Comparison of ENCODE assay signal across 10 mouse cellular contexts in genomic region chr14:40791606-40792005, GRCm38 (mm10).
A peak's percentile ranks its signal among the peaks of the same experiment; 100 is the strongest.
DNase-seq lines count a peak whose midpoint lies in the region; ATAC-seq and TF ChIP-seq lines count a peak whose summit lies in the region.
"Had no signal": no experiment of that assay in that cellular context is flagged by ENCODE, and none has a peak within 500 bp of the region (broad histone marks: within the 10 kb centered on the region; RNA-seq: fewer than 3 reads in every experiment).

No protein-coding gene starts in this region.

- POLR2A ChIA-PET in Patski (lab: Charles Lee): no interaction called here

- no peak overlapping the region for H3K27ac ChIP-seq in liver, embryonic 12.5 days
- no peak overlapping the region for H3K27ac ChIP-seq in hindbrain, embryonic 10.5 days
- H3K27ac ChIP-seq in midbrain, embryonic 11.5 days (ENCODE audit: low read depth, low read length): no peak overlapping the region
- H3K27ac ChIP-seq: embryonic facial prominence, embryonic 13.5 days; macrophage had no signal

- no peak overlapping the region for H3K4me2 ChIP-seq in liver, embryonic 12.5 days
- no peak overlapping the region for H3K4me2 ChIP-seq in midbrain, embryonic 11.5 days
- H3K4me2 ChIP-seq: embryonic facial prominence, embryonic 13.5 days had no signal

- CTCF ChIA-PET in Patski (lab: Charles Lee): interaction anchor here (1.0 to 1.7 kb wide), 5 partner anchors 9 to 53 kb away, joined by 3 to 8 read pairs (median 4); no protein-coding TSS in a partner anchor

- peak; percentile 15 for DNase-seq in liver
- no peak for DNase-seq in Patski (ENCODE audit: low read depth, low spot score)
- peak; percentile 55 for DNase-seq in embryo, embryonic 11 days
- DNase-seq in hindbrain, embryonic 10.5 days (ENCODE audit: low spot score): peak; percentile 54
- peak; percentile 62 to 72 for DNase-seq in layer of hippocampus, postnatal 10 days (ENCODE audit: low spot score in 2 of 2)
- peak; percentile 91 for DNase-seq in midbrain, embryonic 11.5 days (ENCODE audit: low spot score, missing footprints)

- no peak overlapping the region for H3K9ac ChIP-seq in liver, embryonic 12.5 days
- no peak overlapping the region for H3K9ac ChIP-seq in midbrain, embryonic 11.5 days (ENCODE audit: low read length)
- H3K9ac ChIP-seq: embryonic facial prominence, embryonic 13.5 days had no signal

- no peak overlapping the region for H3K4me3 ChIP-seq in liver, embryonic 12.5 days
- no peak overlapping the region for H3K4me3 ChIP-seq in hindbrain, embryonic 10.5 days
- no peak overlapping the region for H3K4me3 ChIP-seq in midbrain, embryonic 11.5 days (ENCODE audit: low read depth, low read length)
- H3K4me3 ChIP-seq: embryonic facial prominence, embryonic 13.5 days had no signal

- no peaks in the 10 kb centered on the region for H3K27me3 ChIP-seq in liver, embryonic 12.5 days (replicated peaks)
- peaks cover 12% of the 10 kb centered on the region for H3K27me3 ChIP-seq in Patski
- H3K27me3 ChIP-seq in hindbrain, embryonic 10.5 days (ENCODE audit: insufficient read depth, poor library complexity, severe bottlenecking): no peaks in the 10 kb centered on the region
- H3K27me3 ChIP-seq in midbrain, embryonic 11.5 days (ENCODE audit: control insufficient read depth, insufficient read depth, low read length): no peaks in the 10 kb centered on the region
- H3K27me3 ChIP-seq: embryonic facial prominence, embryonic 13.5 days had no signal

- no peaks in the 10 kb centered on the region for H3K36me3 ChIP-seq in liver, embryonic 12.5 days
- H3K36me3 ChIP-seq in hindbrain, embryonic 10.5 days: no peaks in the 10 kb centered on the region
- H3K36me3 ChIP-seq in midbrain, embryonic 11.5 days (ENCODE audit: control insufficient read depth, insufficient read depth, low read length): no peaks in the 10 kb centered on the region
- H3K36me3 ChIP-seq: embryonic facial prominence, embryonic 13.5 days had no signal

- in situ Hi-C loops in Patski (cut with MboI; ENCODE audit: low pct_unique_long_range_greater_than_20kb): loop anchor here (10.0 kb wide), 1 partner anchor 183 kb away; no protein-coding TSS in a partner anchor

- WGBS in liver, embryonic 12.5 days (ENCODE audit: insufficient replicate concordance): 15% methylated on average over 1 of the region's 1 CpGs
- 59% methylated on average over 1 of the region's 1 CpGs for WGBS in hindbrain, embryonic 10.5 days
- 43% methylated on average over 1 of the region's 1 CpGs for WGBS in midbrain, embryonic 11.5 days

- peak; percentile 75 for TF ChIP-seq CTCF in Patski (IDR thresholded peaks at IDR 0.05)

- no peaks in the 10 kb centered on the region for H3K9me3 ChIP-seq in liver, embryonic 12.5 days (replicated peaks)
- no peaks in the 10 kb centered on the region for H3K9me3 ChIP-seq in hindbrain, embryonic 10.5 days
- H3K9me3 ChIP-seq in midbrain, embryonic 11.5 days (ENCODE audit: control insufficient read depth, low read length): no peaks in the 10 kb centered on the region
- H3K9me3 ChIP-seq: embryonic facial prominence, embryonic 13.5 days had no signal

- no peaks in the 10 kb centered on the region for H3K4me1 ChIP-seq in liver, embryonic 12.5 days
- no peaks in the 10 kb centered on the region for H3K4me1 ChIP-seq in hindbrain, embryonic 10.5 days (replicated peaks)
- no peaks in the 10 kb centered on the region for H3K4me1 ChIP-seq in midbrain, embryonic 11.5 days (ENCODE audit: control insufficient read depth, insufficient read depth, low read length)
- H3K4me1 ChIP-seq: embryonic facial prominence, embryonic 13.5 days had no signal

- no peak for ATAC-seq in liver, embryonic 12.5 days
- ATAC-seq in Patski: no peak
- peak; percentile 60 for ATAC-seq in midbrain, embryonic 11.5 days (ENCODE audit: low FRiP score)
- no peak for ATAC-seq in granulocyte monocyte progenitor cell, adult 5-6 weeks (replicated peaks; ENCODE audit: poor library complexity, severe bottlenecking)
